ENCODE assay signal across 9 mouse cellular contexts in the genomic region with DNA sequence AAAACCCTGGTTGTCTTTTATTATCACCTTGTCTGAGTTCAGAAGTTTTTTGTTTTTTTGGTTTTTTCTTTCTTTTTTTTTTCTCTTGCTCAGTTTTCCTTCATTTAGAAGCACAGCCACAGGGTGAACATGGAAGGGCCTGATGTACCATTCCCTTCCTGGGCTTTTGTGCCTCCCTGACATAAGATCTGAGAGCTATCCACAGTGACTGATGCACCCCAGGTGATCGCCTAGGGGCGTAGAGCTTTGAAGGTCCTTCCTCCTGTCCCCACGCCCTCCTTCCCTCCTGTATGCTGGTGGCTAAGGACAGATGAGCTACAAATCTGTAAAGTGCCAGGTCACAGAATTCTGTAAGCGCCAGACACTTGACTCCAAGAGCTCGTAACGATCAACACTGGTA.
A peak's percentile ranks its signal among the peaks of the same experiment; 100 is the strongest.
DNase-seq lines count a peak whose midpoint lies in the region; ATAC-seq lines count a peak whose summit lies in the region.
"Had no signal": no experiment of that assay in that cellular context is flagged by ENCODE, and none has a peak within 500 bp of the region (broad histone marks: within the 10 kb centered on the region; RNA-seq: fewer than 3 reads in every experiment).

No protein-coding gene starts in this region.

- no peaks in the 10 kb centered on the region for H3K9me3 ChIP-seq in neural tube, embryonic 11.5 days (ENCODE audit: control insufficient read depth, low read length)
- no peaks in the 10 kb centered on the region for H3K9me3 ChIP-seq in intestine, embryonic 15.5 days
- H3K9me3 ChIP-seq in stomach, embryonic 15.5 days = no peaks in the 10 kb centered on the region
- H3K9me3 ChIP-seq: liver, embryonic 13.5 days had no signal

- H3K9ac ChIP-seq in neural tube, embryonic 11.5 days (ENCODE audit: low read length) = no peak overlapping the region
- no peak overlapping the region for H3K9ac ChIP-seq in intestine, embryonic 15.5 days
- H3K9ac ChIP-seq in stomach, embryonic 15.5 days = no peak overlapping the region
- H3K9ac ChIP-seq: liver, embryonic 13.5 days had no signal

- ATAC-seq in neural tube, embryonic 11.5 days (ENCODE audit: insufficient read depth, low FRiP score, low TSS enrichment) = no peak
- no peak for ATAC-seq in intestine, embryonic 15.5 days
- ATAC-seq in stomach, embryonic 15.5 days (ENCODE audit: insufficient read depth, low FRiP score, low read depth) = no peak

- no peak overlapping the region for H3K4me2 ChIP-seq in neural tube, embryonic 11.5 days (ENCODE audit: low read depth)
- H3K4me2 ChIP-seq in intestine, embryonic 15.5 days (replicated peaks) = no peak overlapping the region
- no peak overlapping the region for H3K4me2 ChIP-seq in stomach, embryonic 15.5 days
- H3K4me2 ChIP-seq: liver, embryonic 13.5 days had no signal

- peak overlapping the region; percentile 51; the same call in 1 of the 2 replicates for H3K27ac ChIP-seq in neural tube, embryonic 11.5 days (ENCODE audit: low read depth, low read length)
- peak overlapping the region; percentile 49; the same call in 1 of the 2 replicates for H3K27ac ChIP-seq in intestine, embryonic 15.5 days
- 0 out of 2 replicates have a peak overlapping the region, but pooled peaks have one; percentile 13 for H3K27ac ChIP-seq in stomach, embryonic 15.5 days
- H3K27ac ChIP-seq: liver, embryonic 13.5 days had no signal

- peak; percentile 16 for DNase-seq in embryo, embryonic 10 days (ENCODE audit: low spot score)
- no peak for DNase-seq in embryo, embryonic 10.5 days (ENCODE audit: low spot score)
- no peak for DNase-seq in neural tube, embryonic 11.5 days (ENCODE audit: low spot score)
- no peak for DNase-seq in neural tube, embryonic 10.5 days (ENCODE audit: extremely low spot score, low spot score)
- no peak for DNase-seq in layer of hippocampus, adult 8-10 months (ENCODE audit: low spot score in 2 of 2)
- no peak for DNase-seq in right cerebral cortex, adult 2 months (ENCODE audit: low spot score in 2 of 2)
- DNase-seq: liver, embryonic 13.5 days had no signal

- peaks cover 6% of the 10 kb centered on the region; the same call in 1 of the 2 replicates for H3K4me1 ChIP-seq in neural tube, embryonic 11.5 days (ENCODE audit: control insufficient read depth, insufficient read depth, low read length)
- H3K4me1 ChIP-seq in intestine, embryonic 15.5 days (replicated peaks) = peaks cover 10% of the 10 kb centered on the region
- peaks cover 7% of the 10 kb centered on the region for H3K4me1 ChIP-seq in stomach, embryonic 15.5 days

- H3K4me3 ChIP-seq in neural tube, embryonic 11.5 days (ENCODE audit: low read depth, low read length) = no peak overlapping the region
- no peak overlapping the region for H3K4me3 ChIP-seq in intestine, embryonic 15.5 days (replicated peaks)
- H3K4me3 ChIP-seq in stomach, embryonic 15.5 days (replicated peaks) = no peak overlapping the region
- H3K4me3 ChIP-seq: liver, embryonic 13.5 days had no signal

- WGBS in neural tube, embryonic 11.5 days = 68% methylated on average over 6 of the region's 6 CpGs
- WGBS in intestine, embryonic 15.5 days = 73% methylated on average over 6 of the region's 6 CpGs
- 63% methylated on average over 6 of the region's 6 CpGs for WGBS in stomach, embryonic 15.5 days

- no peaks in the 10 kb centered on the region for H3K27me3 ChIP-seq in neural tube, embryonic 11.5 days (ENCODE audit: control insufficient read depth, insufficient read depth, low read length)
- H3K27me3 ChIP-seq in intestine, embryonic 15.5 days (replicated peaks) = no peaks in the 10 kb centered on the region
- H3K27me3 ChIP-seq in stomach, embryonic 15.5 days (replicated peaks) = no peaks in the 10 kb centered on the region
- H3K27me3 ChIP-seq: liver, embryonic 13.5 days had no signal

- no peaks in the 10 kb centered on the region for H3K36me3 ChIP-seq in neural tube, embryonic 11.5 days (ENCODE audit: control insufficient read depth, insufficient read depth, low read length)
- no peaks in the 10 kb centered on the region for H3K36me3 ChIP-seq in intestine, embryonic 15.5 days
- H3K36me3 ChIP-seq in stomach, embryonic 15.5 days = no peaks in the 10 kb centered on the region
- H3K36me3 ChIP-seq: liver, embryonic 13.5 days had no signal
